In the genomic region with DNA sequence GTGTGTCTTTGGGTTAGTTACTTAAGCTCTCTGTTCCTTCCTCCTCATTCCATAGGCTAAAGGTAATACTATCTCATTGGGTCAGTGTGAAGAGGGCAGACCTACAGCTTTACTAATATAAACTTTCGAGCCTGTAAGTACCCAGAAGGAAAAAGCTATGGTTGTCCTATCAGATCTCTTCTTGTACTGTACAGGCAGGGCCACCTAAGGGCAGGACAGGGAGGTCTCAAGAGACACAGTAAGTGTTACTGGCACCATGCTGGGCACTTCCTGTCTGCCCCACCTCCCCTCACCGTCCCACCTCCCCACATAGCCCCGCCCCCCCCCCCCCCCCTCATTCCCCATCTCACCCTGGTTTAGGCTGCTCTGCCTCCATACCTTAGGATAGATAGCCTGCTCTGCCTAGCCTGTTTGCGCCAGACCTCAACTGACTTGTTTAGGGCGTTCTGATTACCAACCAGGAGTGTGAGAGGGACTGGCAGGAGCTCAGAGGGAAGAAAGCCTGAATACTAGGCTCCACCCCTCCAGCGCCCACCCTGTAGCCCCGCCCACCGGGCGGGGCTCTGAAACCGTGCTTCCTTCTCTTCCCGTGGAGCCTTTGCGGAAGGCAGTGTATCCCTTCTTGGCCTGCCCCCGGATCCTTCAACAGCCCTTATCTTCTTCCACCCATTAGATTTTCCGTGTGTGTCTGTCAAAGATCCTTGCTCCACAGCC, we compare ENCODE assay signal across 9 mouse cellular contexts.
DNase-seq lines count a peak whose midpoint lies in the region; ATAC-seq lines count a peak whose summit lies in the region.
"Had no signal": no experiment of that assay in that cellular context is flagged by ENCODE, and none has a peak within 500 bp of the region (broad histone marks: within the 10 kb centered on the region; RNA-seq: fewer than 3 reads in every experiment).

No protein-coding gene starts in this region.

- peak; percentile 87 for DNase-seq in midbrain, embryonic 11.5 days (ENCODE audit: low spot score, missing footprints)
- DNase-seq in forelimb bud, embryonic 11.5 days (ENCODE audit: low read depth, low spot score) = peak; percentile 35
- peak; percentile 69 for DNase-seq in neural tube, embryonic 11.5 days (ENCODE audit: low spot score)
- DNase-seq in left cerebral cortex, postnatal 25 days (ENCODE audit: low spot score in 2 of 2) = no peak
- DNase-seq in right cerebral cortex, postnatal 36 days (ENCODE audit: low spot score in 2 of 2) = no peak

- no peaks in the 10 kb centered on the region; the same call in 1 of the 2 replicates for H3K27me3 ChIP-seq in midbrain, embryonic 11.5 days (ENCODE audit: control insufficient read depth, insufficient read depth, low read length)
- H3K27me3 ChIP-seq in midbrain, embryonic 15.5 days (replicated peaks) = no peaks in the 10 kb centered on the region
- 0 out of 2 replicates have a peak, but pooled peaks cover 4% of the 10 kb centered on the region for H3K27me3 ChIP-seq in limb, embryonic 13.5 days
- no peaks in the 10 kb centered on the region for H3K27me3 ChIP-seq in neural tube, embryonic 11.5 days (ENCODE audit: control insufficient read depth, insufficient read depth, low read length)

- no peaks in the 10 kb centered on the region for H3K4me1 ChIP-seq in midbrain, embryonic 11.5 days (ENCODE audit: control insufficient read depth, insufficient read depth, low read length)
- no peaks in the 10 kb centered on the region for H3K4me1 ChIP-seq in midbrain, embryonic 15.5 days
- no peaks in the 10 kb centered on the region for H3K4me1 ChIP-seq in limb, embryonic 13.5 days
- no peaks in the 10 kb centered on the region for H3K4me1 ChIP-seq in neural tube, embryonic 11.5 days (ENCODE audit: control insufficient read depth, insufficient read depth, low read length)

- H3K9me3 ChIP-seq in midbrain, embryonic 11.5 days (ENCODE audit: control insufficient read depth, low read length) = no peaks in the 10 kb centered on the region
- H3K9me3 ChIP-seq in midbrain, embryonic 15.5 days = no peaks in the 10 kb centered on the region
- no peaks in the 10 kb centered on the region for H3K9me3 ChIP-seq in limb, embryonic 13.5 days
- no peaks in the 10 kb centered on the region for H3K9me3 ChIP-seq in neural tube, embryonic 11.5 days (ENCODE audit: control insufficient read depth, low read length)

- 22% methylated on average over 12 of the region's 14 CpGs for WGBS in midbrain, embryonic 11.5 days
- 19% methylated on average over 12 of the region's 14 CpGs for WGBS in midbrain, embryonic 15.5 days
- WGBS in limb, embryonic 13.5 days = 12% methylated on average over 14 of the region's 14 CpGs
- 18% methylated on average over 13 of the region's 14 CpGs for WGBS in neural tube, embryonic 11.5 days

- H3K4me2 ChIP-seq in midbrain, embryonic 11.5 days = peak overlapping the region; percentile 8; the same call in 1 of the 2 replicates
- no peak overlapping the region for H3K4me2 ChIP-seq in midbrain, embryonic 15.5 days
- peak overlapping the region; percentile 47 for H3K4me2 ChIP-seq in limb, embryonic 13.5 days (replicated peaks)
- H3K4me2 ChIP-seq in neural tube, embryonic 11.5 days (ENCODE audit: low read depth) = peak overlapping the region; percentile 14; the same call in 1 of the 2 replicates

- peak; percentile 44; the same call in 1 of the 2 replicates for ATAC-seq in midbrain, embryonic 11.5 days (ENCODE audit: low FRiP score)
- no peak; the same call in 1 of the 2 replicates for ATAC-seq in midbrain, embryonic 15.5 days (replicated peaks)
- peak; percentile 54 for ATAC-seq in limb, embryonic 13.5 days (ENCODE audit: low FRiP score, low read depth)
- no peak for ATAC-seq in neural tube, embryonic 11.5 days (ENCODE audit: insufficient read depth, low FRiP score, low TSS enrichment)
- no peak for ATAC-seq in CD4-positive, CD25-positive, alpha-beta regulatory T cell, adult 4 months

- no peak overlapping the region for H3K4me3 ChIP-seq in midbrain, embryonic 11.5 days (ENCODE audit: low read depth, low read length)
- no peak overlapping the region for H3K4me3 ChIP-seq in midbrain, embryonic 15.5 days
- peak overlapping the region; percentile 15 for H3K4me3 ChIP-seq in limb, embryonic 13.5 days
- no peak overlapping the region for H3K4me3 ChIP-seq in neural tube, embryonic 11.5 days (ENCODE audit: low read depth, low read length)
- H3K4me3 ChIP-seq: myocyte had no signal

- H3K36me3 ChIP-seq in midbrain, embryonic 11.5 days (ENCODE audit: control insufficient read depth, insufficient read depth, low read length) = no peaks in the 10 kb centered on the region
- no peaks in the 10 kb centered on the region for H3K36me3 ChIP-seq in midbrain, embryonic 15.5 days (replicated peaks)
- no peaks in the 10 kb centered on the region for H3K36me3 ChIP-seq in limb, embryonic 13.5 days
- H3K36me3 ChIP-seq in neural tube, embryonic 11.5 days (ENCODE audit: control insufficient read depth, insufficient read depth, low read length) = no peaks in the 10 kb centered on the region

- intact Hi-C loops in left cerebral cortex, postnatal 25 days (cut with DNase I) = no loop called here

- peak overlapping the region; percentile 14; the same call in 1 of the 2 replicates for H3K9ac ChIP-seq in midbrain, embryonic 11.5 days (ENCODE audit: low read length)
- no peak overlapping the region for H3K9ac ChIP-seq in midbrain, embryonic 15.5 days
- no peak overlapping the region for H3K9ac ChIP-seq in limb, embryonic 13.5 days
- H3K9ac ChIP-seq in neural tube, embryonic 11.5 days (ENCODE audit: low read length) = no peak overlapping the region

- no peak overlapping the region for H3K27ac ChIP-seq in midbrain, embryonic 11.5 days (ENCODE audit: low read depth, low read length)
- H3K27ac ChIP-seq in midbrain, embryonic 15.5 days = no peak overlapping the region
- H3K27ac ChIP-seq in limb, embryonic 13.5 days = no peak overlapping the region
- no peak overlapping the region for H3K27ac ChIP-seq in neural tube, embryonic 11.5 days (ENCODE audit: low read depth, low read length)

Comparison
In these comparisons a context has a peak if more than half of its experiments do, and no peak if none do; other contexts are left out.
1. ATAC-seq: peak in midbrain, embryonic 11.5 days (single experiment) and limb, embryonic 13.5 days (single experiment); none in midbrain, embryonic 15.5 days (single experiment), neural tube, embryonic 11.5 days (single experiment) and CD4-positive, CD25-positive, alpha-beta regulatory T cell, adult 4 months (single experiment).
2. DNase-seq: peak in midbrain, embryonic 11.5 days (single experiment), forelimb bud, embryonic 11.5 days (single experiment) and neural tube, embryonic 11.5 days (single experiment); none in left cerebral cortex, postnatal 25 days (0 of 2) and right cerebral cortex, postnatal 36 days (0 of 2).